Mouse (Mus musculus) right cerebral cortex, postnatal 25 days (tissue): ENCODE data around the gene Tmem150c.

Experiments used
- DNase-seq: peaks from one replicate; pipeline ENCODE4 v3.0.0; 2022

Tmem150c gene

DNA sequence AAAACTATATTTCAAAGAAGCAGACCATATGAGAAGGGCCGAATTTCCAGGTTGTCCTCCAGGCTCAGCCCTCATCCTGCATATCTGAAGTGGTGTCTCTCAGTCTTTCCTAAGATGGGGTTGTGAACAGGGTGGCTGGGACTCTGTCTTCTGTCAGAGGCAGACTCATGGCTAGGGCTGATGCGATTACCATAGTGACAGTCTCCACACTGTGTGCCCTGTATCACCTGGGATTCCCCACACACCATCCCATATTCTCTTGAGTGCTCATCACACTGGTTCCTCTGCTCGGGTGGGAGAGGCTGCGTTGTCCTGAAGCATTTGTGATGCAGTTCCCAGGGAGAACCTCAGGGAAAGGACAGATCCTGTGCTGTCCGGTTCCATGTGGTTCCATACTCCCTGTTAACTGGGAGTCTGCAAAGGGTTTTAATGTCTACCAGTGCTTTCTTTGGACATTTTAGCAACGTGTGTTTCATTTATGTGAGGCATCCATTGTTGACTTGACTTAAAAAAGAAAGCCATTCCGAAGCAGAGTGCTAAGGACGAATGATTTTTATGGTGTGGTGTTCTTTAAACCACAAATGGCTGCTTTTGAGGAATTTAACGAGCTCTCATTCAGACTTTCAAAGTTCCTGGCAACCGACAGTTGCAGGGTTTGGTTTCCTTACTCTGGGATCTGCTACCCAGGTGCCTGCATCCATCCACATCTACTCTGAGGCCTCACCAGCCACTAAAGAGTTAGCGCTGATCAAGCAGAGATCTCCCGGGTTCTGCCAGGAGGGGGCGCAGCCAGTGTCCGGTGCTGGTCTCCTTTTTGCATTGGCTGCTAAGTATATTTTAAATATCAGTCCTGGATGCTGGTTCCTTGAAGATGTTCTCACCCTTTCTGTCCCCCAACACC is 7.2 kb upstream of the Tmem150c start:
- no peak for DNase-seq

DNA sequence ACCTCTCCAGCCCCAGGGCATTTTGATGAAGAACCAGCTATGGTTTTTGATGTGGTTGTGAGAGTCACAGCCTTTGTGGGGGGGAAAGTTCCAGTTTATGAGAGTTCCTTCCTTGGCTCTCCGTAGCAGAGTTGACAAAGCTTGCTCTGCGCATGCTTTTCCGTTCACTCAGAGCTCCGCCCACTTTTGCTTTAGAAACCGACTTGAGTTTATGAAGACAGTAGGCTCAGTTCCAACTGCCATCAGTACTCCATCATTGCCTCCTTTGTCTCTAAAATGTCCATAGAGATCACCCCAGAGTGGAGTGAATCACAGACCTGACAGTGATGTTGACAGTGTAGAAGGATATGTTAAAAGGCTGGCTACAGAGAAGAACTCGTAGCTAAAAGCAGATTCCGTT is 3.8 kb upstream of the Tmem150c start:
- DNase-seq = no peak

DNA sequence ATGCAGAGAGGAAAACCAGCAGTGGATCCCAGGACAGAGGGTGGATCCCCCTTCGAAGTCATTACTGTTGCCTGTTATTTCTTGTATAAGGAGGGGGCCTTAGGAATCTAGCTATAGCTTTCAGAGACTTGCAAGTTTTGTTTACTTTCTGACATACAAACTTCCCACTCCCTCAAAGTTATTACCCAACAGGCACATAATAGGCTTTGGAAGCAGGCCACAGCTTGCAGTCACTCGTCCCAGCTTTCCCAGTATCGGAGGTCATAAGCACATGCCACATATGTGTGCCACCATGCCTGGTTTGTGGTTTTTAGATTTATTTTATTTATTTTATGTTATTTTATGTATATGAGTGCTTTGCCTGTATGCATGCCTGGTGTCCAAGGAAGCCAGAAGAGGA is 3.2 kb upstream of the Tmem150c start:
- DNase-seq = no peak

GRCm38 (mm10) chr5:100162053-100162452 is 2.4 kb upstream of the Tmem150c start:
- DNase-seq = no peak

DNA sequence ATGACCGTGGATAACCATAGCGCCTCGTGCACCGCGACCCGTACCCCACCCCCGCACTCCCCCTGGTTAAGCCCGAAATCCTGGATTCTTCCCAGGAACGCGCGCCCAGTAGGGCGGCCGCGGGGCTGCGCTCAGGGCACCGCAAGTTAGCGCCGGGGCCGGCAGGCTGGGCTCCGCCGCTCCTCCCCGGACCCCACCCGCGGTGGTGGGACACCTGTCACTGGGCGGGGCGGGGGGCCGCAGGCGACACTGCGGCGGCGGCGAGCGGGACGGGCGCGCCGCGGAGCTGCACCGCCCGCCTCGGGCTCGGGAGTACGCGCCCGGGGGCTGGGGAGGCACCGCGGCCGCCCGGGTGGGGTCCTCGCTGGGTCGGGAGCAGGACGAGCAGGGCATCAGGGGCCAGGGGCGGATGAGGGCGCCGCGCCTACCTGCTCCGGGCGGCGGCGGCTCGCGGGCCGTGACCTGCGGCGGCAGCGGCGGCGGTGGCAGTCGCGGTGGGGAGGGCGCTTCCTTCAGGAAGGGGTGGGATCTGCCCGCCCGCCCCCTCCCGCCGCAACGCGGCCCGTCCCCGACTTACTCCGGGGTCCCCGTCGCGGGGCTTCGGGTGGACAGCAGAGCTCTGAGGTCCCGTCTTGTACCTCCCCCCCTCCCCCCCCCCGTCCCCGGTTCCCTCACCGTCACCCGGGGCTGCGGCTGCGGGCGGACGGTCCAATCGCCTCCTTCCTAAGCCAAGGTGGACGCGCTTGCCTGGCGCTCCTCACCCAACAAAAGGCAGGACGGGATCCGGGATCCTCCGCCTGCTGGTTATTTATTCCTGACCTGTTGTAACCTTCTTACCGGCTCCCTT is 594 bp downstream of the Tmem150c start:
- DNase-seq = peak; percentile 50

GRCm38 (mm10) chr5:100158301-100158700 is 1.3 kb downstream of the Tmem150c start:
- DNase-seq = no peak

DNA sequence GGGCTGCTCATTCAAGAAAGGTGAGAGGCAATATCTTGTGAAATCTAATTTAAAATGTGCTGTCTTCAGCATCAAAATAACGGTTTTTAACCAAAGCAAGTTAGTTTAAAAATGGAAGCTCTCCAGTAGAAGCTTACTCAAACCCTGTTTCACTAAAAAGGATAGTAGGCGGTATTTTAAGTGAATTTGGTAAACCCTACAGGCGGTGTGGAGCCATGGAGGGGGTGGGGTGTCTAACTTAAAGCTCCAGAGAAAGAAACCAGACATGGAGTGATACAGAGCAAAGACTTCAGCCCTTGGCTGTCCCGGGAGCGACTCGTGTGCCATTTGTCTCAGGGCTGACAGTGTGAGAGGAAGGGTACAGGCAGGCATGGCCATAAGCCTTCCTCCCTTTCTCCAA is 4.0 kb downstream of the Tmem150c start:
- DNase-seq = no peak

- no peak for DNase-seq
These were observed 9.6 kb downstream of the Tmem150c start for GRCm38 (mm10) chr5:100149967-100150366.

- no peak for DNase-seq
These were observed 14.8 kb downstream of the Tmem150c start for GRCm38 (mm10) chr5:100144836-100145235.

DNA sequence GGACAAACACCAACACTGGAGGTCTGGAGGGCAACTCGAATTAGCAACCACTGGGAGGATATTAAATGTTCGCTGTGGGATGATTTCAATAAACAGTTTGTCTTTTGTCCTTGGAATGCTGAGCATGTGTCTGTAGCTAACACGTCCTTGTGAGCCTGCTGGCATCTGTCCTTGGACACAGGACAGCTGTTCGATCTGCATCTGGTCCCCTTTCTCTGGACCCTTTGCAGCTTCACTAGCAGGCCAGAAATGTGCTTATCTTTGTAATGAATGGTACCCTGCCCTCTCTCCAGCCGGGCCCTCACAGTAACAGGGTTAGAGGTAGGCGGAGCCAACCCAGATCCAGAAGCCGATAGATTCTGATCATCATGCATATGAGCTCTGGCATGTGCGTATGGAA is 32.3 kb downstream of the Tmem150c start:
- no peak for DNase-seq

- DNase-seq = no peak
These were observed 34.0 kb downstream of the Tmem150c start for GRCm38 (mm10) chr5:100125409-100126123.

GRCm38 (mm10) chr5:100124530-100124929 is 35.1 kb downstream of the Tmem150c start:
- DNase-seq = no peak

DNA sequence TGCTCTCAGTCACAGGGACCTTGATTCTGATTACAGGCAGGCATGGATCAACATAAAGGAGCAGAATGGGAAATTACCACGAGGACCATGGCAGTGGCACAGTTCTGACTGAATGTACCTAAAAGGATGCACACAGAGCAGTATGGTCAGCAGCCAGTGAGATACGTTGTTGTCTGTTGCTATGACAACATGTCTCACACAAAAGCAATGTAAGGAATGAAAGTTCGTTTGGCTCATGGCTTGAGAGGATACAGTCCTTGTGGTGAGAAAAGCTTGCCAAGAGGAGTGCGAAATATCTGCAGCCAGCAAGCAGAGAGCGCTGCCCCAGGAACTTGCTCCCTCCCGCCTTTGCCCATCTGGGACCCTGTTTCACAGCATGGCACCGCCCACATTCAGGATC is 36.3 kb downstream of the Tmem150c start:
- no peak for DNase-seq

DNA sequence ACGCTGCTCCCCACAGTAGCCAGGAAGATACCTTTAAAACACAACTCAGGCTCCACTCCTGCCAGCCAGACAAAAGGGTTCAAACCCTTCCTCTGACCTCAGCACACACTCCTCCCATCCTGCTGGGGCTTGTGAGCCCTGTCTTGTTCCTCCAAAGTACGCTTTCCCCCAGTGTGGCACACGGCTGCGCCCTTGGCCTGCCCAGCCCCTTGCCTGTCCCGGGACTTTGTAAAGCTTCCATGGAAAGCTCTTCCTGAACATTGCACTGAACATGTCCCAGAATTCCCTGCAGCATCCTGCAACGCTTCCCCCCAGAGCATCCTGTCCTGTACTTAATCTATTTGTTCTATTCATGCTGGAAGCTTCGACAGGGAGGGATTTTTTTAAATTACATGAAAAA is 38.4 kb downstream of the Tmem150c start:
- DNase-seq = no peak

DNA sequence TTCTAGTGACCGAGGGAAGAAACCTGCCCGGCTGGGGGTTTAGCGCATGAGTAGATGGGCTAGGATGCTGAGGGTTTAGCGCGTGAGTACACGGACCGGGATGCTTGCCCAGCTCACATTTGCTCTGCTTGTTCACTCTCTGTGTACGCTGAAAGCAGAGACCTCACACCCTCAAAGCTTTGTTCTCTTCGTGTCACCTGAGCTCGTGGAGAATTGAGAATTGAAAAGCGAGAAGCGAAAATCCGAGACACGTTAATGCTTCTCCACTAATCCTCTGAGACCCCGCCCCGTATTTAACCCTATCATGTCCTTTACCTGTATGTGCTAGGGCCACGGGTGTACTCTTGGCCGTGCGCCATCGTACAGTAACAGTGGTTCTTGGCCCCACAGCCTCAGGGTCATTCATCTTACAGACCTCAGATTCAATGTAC is 38.9 kb downstream of the Tmem150c start:
- no peak for DNase-seq

GRCm38 (mm10) chr5:100119331-100119730 is 40.3 kb downstream of the Tmem150c start:
- no peak for DNase-seq

DNA sequence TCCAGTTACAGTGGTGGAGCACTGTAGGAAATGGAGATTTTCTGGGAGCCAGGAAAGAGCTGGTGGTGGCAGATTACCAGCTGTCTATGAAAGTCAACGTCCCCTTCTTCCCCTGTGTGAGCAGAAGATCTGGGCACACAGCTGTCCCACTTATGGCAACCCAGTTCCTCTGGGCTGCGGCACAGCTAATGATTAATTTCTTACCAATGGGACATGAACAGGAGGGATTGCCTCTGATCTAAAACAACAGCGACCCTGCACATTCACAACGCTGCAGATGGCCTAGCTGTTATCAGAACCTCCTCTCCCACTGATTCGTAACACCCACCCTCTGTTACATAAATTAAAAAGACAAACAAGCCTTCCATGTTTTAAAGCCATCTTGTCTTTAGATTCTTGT is 46.2 kb downstream of the Tmem150c start:
- DNase-seq = no peak

DNA sequence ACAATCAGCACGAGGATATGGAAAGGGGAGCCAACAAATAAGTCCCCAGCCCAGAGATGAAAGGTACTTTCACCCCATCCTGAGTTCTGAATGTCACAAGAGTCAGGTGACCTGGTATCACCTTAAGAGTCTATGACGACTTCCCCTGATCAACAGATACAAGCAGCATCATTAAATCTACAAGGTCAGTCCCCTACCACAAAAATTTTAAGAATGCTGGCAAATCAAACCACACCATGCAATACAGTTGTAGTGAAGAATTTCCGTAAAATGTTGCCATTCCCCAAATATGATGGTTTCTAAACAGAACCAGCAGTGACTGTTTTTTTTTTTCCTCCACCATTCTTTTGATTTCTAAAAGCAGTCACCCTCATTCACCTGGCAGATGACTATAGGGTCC is 49.0 kb downstream of the Tmem150c start:
- DNase-seq = no peak

GRCm38 (mm10) chr5:100109543-100110282 is 49.9 kb downstream of the Tmem150c start:
- no peak for DNase-seq

DNA sequence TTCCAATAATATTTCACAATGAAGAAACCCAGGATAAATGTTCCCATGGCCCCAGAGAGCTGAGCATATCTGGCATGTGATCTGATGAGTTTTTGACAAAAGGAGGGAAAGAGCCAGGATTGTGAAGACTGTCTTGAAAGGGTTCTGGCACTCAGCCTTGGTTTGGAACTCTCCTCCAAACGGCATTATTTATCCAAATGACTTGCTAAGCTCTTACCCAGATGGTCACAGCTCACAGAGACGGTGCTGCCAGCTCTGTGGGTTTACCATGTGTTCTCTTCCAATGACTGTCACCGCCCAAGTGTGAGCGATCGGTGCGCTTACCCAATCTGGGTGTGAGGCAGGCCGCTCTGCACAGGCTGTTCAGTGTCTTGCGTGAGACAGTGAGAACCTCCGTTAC is 50.7 kb downstream of the Tmem150c start:
- DNase-seq = peak; percentile 66

GRCm38 (mm10) chr5:100102395-100102794 is 57.2 kb downstream of the Tmem150c start:
- DNase-seq = no peak

- no peak for DNase-seq
These were observed 61.6 kb downstream of the Tmem150c start for GRCm38 (mm10) chr5:100097967-100098366.

GRCm38 (mm10) chr5:100096955-100097354 is 62.7 kb downstream of the Tmem150c start:
- no peak for DNase-seq
